Mouse (Mus musculus) thymus, postnatal 0 days (tissue): ENCODE results near the gene Fhod1. TPM values are rescaled to one million over a fixed set of nuclear protein-coding genes. Genes with fewer than 3 reads are reported as not detected.
"Not testable (repeated sequence)": the region's sequence is repeated elsewhere in the genome, so short reads cannot be mapped to it uniquely, and the experiment has no call there.

Source experiments
- DNase-seq: peaks from one replicate; pipeline ENCODE4 v3.0.0-alpha.2; 2015; ENCODE audit warnings: low spot score
- polyA plus RNA-seq: library from polyadenylated mRNA; unstranded; fragments of >200 nt; fragmentation: Nextera tagmentation; extraction: Ambion mirVana; gene quantifications from 2 replicates; pipeline ENCODE4 v1.2.1, GENCODE M21; 2015

The Fhod1 gene
- polyA plus RNA-seq, 1 experiment from 2014 or later = 1.1 TPM

DNA sequence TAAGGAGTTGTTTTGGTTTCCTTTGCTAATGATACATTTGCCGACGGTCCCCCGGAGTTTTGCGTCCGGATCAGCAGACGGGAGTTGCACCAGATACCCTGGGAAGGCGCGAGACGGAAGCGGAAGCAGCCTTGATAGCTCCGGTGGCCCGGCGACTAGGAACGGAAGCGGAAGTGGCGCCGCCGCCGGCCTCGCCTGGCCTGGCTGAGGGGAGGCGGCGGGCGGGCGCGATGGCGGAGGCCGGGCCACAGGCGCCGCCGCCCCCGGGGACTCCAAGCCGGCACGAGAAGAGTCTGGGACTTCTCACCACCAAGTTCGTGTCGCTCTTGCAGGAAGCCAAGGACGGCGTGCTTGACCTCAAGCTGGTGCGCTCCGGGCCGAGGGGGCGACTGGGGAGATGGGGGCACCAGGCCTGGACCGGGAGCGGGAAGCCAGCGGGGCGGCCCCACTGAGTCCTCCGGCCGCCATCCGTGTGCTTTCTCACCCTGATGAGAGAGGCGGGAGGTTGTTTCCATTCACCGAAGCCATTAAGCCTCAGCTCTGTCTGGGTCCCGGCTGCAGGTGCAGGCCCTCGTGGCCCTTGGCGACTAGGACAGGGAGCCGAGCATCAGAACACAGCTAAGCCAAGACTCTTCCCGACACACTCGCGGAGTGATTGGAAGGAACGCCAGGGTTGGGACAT lies 50.1 kb downstream of the Fhod1 start, which contains the start of gene E2f4:
Gene E2f4 (plus strand): TSS at position 153 of the 682 bp plus-strand sequence.
- peak; percentile 91 for DNase-seq

- DNase-seq = peak; percentile 37
Observed at GRCm38 (mm10) chr8:105295895-105296573, 51.7 kb downstream of the Fhod1 start, which contains the start of gene Exoc3l. Gene Exoc3l (minus strand): TSS chr8:105296101.

GRCm38 (mm10) chr8:105295256-105295655 lies 52.5 kb downstream of the Fhod1 start:
- DNase-seq = no peak

- no peak for DNase-seq
Observed at GRCm38 (mm10) chr8:105294776-105295175, 53.0 kb downstream of the Fhod1 start.

DNA sequence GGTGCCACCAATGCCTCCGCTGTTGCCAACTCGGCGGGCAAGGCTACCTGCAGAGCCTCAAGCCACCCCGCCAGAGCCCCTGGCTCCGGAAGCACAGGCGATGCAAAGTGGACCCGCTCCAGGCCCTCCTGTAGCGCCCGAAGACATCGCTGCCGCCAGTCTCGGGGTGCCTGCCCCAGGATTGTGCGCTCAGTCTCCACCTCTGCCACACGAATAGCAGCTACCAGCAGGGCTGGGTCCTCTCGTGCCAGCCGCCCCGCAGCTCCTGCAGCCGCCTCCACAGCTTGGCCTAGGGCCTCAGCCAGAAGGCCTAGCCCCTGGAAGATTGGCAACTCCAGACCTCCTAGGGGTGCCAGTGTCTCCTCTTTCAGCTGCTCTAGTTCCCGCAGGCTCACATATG lies 54.3 kb downstream of the Fhod1 start:
- no peak for DNase-seq

DNA sequence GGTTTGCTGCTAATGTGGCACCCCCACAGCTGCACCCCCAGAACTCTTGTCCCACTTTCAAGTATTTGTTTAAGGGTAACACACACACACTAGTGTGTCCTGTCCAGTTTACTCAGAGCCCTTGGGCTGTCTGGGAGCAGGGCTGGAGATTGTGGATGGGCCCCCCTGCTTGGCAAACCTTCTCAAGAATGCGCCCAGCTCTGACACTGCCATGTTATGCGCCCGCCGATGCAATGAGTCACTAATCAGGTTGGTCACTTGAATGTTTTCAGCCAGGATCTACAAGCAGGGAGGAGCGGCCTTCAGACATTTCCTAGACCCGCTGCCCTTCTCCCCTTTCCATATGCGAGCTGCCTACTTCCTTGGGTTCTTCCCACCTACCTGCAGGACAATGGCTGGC lies 55.3 kb downstream of the Fhod1 start:
- DNase-seq = no peak

DNA sequence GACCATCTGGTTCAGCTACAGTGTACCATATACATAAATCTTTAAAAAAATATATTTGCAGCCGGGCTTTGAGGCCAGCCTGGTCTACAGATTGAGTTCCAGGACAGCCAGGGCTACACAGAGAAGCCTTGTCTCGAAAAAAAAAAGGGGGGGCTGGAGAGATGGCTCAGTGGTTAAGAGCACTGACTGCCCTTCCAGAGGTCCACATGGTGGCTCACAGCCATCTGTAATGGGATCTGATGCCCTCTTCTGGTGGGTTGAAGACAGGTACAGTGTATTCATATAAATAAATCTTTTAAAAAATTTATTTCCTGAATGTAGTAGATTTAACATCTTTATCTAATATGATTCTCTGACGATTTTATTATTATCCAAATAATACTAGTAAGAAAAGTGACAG lies 56.0 kb downstream of the Fhod1 start:
- not testable (repeated sequence) for DNase-seq

DNA sequence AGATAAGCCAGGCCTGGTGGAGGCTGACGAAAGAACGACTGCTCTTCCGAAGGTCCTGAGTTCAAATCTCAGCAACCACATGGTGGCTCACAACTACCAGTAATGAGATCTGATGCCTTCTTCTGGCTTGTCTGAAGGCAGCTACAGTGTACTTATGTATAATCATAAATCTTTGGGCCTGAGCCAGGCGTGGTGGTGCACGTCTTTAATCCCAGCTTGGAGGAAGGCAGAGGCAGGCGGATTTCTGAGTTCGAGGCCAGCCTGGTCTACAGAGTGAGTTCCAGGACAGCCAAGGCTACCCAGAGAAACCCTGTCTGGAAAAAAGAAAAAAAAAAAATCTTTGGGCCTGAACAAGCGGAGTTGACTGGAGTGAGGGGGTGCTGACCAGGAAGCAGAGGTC lies 56.4 kb downstream of the Fhod1 start:
- not testable (repeated sequence) for DNase-seq

DNA sequence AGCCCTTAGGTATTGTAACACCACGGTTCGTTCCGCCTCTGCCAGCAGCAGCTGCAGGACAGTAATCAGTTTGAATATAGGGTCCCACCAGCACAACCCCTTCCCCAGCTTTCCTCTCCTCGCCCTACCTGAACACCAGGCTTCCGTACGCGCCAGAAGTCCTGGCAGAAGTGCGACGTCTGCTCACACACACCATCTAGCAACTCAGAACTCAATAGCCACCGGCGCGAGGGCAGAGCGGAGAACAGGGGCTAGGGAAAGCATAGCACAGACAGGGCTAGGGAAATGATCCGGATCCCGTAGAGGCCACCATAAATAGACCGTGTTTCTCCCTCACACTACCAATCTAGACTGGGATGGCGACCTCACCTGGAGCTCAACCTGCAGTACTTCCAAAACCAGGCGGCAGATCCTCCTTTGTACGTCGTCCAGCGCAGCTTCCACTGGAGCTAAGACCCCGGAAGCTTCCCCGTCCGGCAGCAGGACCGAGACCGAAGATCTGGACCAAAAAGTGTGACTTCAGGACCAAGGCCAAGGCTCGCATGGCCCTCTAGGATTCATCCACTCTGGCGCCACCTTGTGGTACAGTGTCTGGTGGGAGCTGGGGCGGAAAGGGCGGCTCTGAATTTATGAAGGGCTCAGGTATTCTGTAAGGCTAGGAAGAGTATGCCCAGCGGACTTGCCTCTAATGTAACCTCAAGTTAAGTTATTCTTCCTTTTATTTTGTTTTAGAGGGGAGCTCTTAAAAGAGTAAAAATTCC lies 57.0 kb downstream of the Fhod1 start:
- peak; percentile 89 for DNase-seq

- DNase-seq = peak; percentile 62
Observed at GRCm38 (mm10) chr8:105289805-105290460, 57.8 kb downstream of the Fhod1 start, which contains the start of gene 4931428F04Rik. Gene 4931428F04Rik (minus strand): TSS chr8:105289864.

GRCm38 (mm10) chr8:105288958-105289732 lies 58.6 kb downstream of the Fhod1 start:
- peak; percentile 97 for DNase-seq

DNA sequence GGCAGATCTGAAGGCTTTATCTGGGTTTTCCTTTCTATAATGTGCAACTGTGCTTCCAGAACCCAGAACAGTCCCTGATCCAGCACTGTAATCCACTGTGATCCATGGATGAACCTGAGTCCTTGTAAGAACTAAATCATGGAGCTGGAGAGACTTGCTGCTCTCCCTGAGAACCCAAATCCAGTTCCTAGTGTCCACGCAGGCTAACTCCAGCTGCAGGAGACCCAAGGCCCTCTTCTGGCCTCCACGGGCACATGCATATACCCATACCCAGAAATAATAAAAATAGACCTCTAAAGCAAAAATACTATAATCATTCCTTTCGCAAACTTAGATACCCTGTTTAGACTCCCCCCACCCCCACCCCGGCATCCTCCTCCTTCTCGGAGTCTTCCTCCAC lies 59.5 kb downstream of the Fhod1 start:
- no peak for DNase-seq

DNA sequence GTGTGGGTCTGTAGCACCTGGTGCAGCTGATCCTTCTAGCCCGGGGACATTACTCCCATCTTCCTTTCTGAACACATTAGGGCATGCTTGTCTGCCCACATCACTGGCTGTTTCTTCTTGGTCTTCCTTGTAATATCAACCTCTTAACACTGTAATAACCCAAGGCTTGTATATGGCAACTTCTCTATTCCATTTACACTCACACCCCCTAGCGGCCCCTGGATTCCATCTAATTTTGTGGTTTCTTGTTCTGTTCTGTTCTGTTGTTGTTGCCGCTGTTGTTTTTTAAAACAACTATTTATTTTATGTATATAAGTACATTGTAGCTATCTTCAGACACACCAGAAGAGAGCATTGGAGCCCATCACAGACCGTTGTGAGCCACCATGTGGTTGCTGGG lies 60.8 kb downstream of the Fhod1 start:
- DNase-seq = no peak

DNA sequence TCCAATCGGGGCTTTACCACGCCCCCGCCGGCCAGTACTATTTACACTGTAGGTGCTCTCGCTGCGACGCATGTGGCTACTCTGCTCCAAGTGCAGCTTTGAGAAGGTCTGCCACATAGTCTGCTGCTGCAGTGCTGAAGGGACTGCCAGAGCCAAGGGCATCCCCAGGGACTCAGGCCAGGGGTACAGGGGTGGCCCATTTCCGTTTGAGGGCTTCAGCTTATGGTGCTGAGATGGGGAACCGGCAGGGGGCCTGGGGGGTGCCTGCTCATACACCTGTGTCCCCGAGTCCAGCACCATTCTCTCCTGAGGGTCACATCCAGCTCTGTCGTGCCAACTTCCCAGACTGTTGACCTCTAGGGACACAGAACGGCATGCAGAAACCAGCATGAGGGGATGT lies 62.2 kb downstream of the Fhod1 start:
- DNase-seq = no peak

DNA sequence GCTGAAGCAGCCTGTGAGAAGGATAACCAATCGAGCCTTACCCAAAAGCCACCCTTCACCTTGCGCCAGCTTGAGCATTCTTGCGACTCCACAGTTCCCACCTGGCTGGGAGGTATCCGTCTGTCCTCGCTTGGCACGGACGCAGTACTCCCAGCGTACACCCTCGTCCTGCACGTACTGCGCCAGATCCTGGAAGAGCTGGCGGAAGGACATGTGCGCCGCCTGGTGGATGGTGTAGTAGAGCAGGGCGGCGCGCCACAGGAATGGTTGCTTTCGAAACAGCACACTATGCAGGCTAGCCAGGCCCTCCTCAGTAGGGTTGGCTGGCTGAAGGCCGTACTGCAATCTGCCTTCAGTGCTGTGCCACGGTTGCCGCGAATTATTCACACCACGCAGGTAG lies 64.7 kb downstream of the Fhod1 start:
- DNase-seq = peak; percentile 72

GRCm38 (mm10) chr8:105282239-105282638 lies 65.5 kb downstream of the Fhod1 start:
- no peak for DNase-seq

DNA sequence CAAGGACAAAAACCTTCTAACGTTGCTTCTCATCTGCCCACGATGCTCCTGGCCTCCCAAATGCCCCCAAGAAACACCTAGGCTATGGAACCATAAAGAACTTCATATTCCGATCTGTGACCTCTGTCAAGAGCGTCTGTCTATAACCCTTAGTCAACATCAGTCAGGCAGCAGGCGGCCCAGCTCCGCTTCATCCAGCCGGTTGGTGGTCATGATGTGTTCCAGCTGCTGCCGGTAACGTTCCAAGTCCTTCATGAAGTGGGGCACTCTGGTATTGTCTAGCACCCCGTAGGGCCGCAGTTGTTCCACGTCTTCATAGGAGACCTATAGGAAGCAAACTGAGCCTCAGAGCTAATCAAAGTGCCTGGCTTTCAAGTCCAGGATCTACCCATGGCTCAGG lies 65.9 kb downstream of the Fhod1 start:
- DNase-seq = no peak

- DNase-seq = no peak
Observed at GRCm38 (mm10) chr8:105280567-105280966, 67.2 kb downstream of the Fhod1 start.
